Mouse (Mus musculus): Measurements from ENCODE around the gene Pik3ca. TPM values are rescaled to one million over a fixed set of nuclear protein-coding genes. Genes with fewer than 3 reads are reported as not detected.

The Pik3ca gene
- 4.6 TPM for polyA plus RNA-seq (2015; fragmentation: Illumina TruSeq; extraction: RNeasy Lipid Tissue Mini Kit (QIAGEN cat#74804); ENCODE audit: insufficient read depth, low read depth, low replicate concordance)

DNA sequence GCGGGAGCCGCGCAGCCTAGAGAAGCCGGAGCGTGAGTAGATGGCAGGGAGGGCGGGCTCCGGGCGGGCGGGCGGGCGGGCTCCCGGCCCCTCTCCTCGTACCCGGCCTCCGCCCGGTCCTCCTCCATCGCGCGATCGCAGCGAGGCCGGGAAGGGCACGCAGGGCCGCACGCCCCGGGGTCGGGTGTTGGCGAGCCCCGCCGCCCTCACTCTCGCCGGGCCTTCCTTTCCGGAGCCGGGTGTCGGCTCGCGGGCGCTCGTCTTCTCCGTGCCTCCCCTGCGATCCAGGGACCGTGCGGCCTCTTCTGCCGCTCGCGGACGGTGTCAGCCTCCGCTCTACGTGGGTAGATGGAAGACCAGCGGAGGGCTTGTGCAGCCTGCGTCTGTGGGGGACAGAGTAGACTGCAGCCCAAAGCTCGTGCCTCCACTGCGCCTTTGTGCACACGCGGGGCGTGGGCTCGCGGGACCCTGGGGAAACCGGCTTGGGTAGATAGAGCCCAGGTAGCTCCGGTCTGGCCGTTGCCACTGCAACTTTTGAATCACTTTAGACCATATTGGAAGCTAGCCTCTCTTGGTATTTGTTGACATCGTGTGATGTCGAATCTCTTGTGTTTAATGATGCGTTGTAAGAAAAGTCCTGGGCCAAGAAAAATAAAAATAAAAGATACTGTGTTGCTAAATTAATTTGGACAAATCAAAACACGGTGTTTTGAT is at the start of gene Pik3ca:
TSS of gene Pik3ca (plus strand) at position 211 of the 714 bp plus-strand sequence.

DNA sequence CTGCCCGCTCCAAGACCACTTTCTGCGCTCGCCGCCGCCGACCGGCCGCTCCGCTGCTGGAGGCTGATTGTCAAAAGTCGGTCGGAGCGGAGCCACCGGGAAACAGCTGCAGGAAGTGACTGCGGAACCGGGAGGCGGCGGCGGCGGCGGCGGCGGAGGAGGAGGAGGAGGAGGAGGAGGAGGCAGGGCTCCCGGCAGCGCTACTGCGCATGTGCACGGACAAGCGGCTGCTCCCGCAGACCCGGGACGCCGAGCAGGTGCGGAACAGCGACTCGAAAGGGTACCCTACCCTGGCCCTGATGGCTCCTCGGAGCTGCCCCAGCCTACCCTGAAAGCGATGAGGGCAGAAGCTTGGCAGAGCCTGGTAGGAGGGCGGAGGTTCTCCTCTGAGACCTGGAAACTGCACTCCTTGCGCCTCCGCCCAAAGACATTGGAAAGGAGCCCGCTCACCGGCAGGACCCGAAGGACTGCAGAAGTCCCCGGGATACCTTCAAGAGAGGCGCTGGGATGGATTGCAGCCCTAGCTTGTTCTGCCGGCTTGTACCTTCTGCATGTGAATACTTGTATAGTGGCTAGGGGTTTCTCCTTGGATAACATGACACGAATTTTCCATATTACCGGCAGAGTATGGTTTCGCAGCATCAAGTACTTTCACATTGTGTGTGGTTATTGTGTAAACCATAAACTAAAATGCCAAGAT is 31.8 kb upstream of the Pik3ca start, which contains the start of gene Zmat3:
TSS of gene Zmat3 (minus strand) at position 469 of the 700 bp plus-strand sequence.

DNA sequence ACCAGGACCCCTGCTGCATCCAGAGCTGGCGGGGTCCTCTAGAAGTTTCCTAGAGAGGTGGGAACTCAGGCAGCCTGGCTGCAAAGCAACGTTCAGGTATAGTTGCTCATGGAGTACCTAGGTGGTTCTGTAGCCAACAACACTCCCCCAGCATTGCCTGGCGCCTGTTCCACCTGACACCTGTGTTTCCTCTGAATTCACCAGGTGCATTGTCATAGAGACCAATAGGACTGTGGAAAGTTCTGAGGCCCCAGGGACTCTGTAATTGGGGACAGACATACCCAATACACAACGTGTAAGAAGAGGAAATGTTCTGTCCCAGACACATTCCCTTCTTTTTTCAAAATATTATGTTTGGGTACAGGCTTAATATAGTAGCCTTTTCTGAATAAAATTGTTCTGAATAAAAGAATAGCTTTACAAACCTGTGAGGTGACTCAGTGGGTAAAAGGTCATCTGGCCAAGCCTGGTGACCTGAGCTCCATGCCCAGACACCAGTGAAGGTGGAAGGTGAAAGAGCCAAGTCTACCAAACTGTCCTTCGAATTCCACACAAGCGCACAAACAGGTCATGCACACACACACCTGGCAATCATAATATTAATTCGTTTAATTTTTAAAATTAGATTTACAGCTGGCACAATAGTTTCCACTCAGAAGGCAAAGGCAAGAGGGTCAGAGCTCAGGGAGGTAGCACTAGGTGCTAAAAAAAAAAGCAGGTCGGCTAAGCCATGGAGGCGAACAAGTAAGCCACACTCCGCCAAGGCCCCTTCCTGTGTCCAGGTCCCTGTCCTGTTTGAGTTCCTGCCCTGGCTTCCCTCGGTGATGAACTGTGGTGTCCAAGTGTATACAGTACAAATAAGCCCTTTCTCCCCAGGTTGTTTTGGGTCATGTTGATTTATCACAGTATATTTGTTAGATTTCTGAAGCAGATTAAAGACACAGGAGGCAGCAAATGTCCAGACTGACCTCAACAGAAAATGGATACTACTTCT is 94.9 kb downstream of the Pik3ca start, which contains the start of gene Kcnmb3:
TSS of gene Kcnmb3 (minus strand) at position 135 of the 994 bp plus-strand sequence.

DNA sequence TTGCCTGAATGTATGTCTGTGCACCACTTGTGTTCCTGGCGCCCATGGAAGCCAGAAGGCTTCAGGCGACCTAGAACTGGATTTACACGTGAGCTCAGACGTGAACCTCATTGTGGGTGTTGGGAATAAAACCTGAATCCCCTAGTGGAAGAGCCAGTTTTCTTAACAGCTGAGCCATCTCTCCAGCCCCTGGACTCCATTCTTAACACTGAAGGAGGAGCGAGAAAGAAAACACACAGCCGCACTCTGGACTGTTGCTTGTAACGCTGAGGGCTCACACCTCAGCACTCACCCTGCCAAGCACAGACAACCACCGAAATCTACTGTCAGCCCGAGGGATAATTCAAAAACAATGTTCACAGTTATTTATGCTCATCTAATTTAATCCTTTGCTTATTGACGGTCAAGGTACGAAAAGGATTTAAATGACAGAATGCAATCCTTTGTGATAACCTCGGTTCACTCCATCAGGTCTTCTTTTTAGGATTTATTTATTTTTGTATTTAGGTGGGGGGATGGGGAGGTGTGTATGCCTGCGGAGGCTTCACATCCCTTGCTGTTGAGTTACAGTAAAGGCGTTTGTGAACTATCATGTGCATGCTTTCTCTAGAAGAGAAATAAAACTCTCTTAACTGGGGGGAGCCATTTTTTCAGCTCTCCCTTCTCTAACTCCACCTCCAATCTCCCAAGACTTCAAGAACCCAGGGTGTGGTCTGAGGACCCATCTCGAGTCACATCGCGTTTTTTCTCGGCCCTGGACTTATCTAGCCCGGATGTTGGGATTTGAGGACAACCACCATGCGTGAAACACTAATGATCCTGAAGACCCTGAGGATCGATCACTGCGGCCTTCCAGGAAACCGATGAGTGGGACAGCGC is 112.3 kb downstream of the Pik3ca start, which contains the start of gene Zfp639:
TSS of gene Zfp639 (plus strand) at position 764 of the 879 bp plus-strand sequence.

Other genes starting within 250 kb of the Pik3ca start
- 2.6 TPM for gene Zmat3, start 31.7 kb upstream of the Pik3ca start, polyA plus RNA-seq (2015; fragmentation: Illumina TruSeq; extraction: RNeasy Lipid Tissue Mini Kit (QIAGEN cat#74804); ENCODE audit: insufficient read depth, low read depth, low replicate concordance)
- not detected for gene Kcnmb3, start 94.6 kb downstream of the Pik3ca start, polyA plus RNA-seq (2015; fragmentation: Illumina TruSeq; extraction: RNeasy Lipid Tissue Mini Kit (QIAGEN cat#74804); ENCODE audit: insufficient read depth, low read depth, low replicate concordance)
- 15.3 TPM for gene Zfp639, start 112.6 kb downstream of the Pik3ca start, polyA plus RNA-seq (2015; fragmentation: Illumina TruSeq; extraction: RNeasy Lipid Tissue Mini Kit (QIAGEN cat#74804); ENCODE audit: insufficient read depth, low read depth, low replicate concordance)
- 13.7 TPM for gene Mfn1, start 131.8 kb downstream of the Pik3ca start, polyA plus RNA-seq (2015; fragmentation: Illumina TruSeq; extraction: RNeasy Lipid Tissue Mini Kit (QIAGEN cat#74804); ENCODE audit: insufficient read depth, low read depth, low replicate concordance)
- 2.8 TPM for gene Gnb4, start 218.9 kb downstream of the Pik3ca start, polyA plus RNA-seq (2015; fragmentation: Illumina TruSeq; extraction: RNeasy Lipid Tissue Mini Kit (QIAGEN cat#74804); ENCODE audit: insufficient read depth, low read depth, low replicate concordance)